Mouse (Mus musculus) myocyte (in vitro differentiated cells): Measurements from ENCODE around the gene Ppm1a. TPM values are rescaled to one million over a fixed set of nuclear protein-coding genes. Genes with fewer than 3 reads are reported as not detected.

Experiments used
- H3K27me3 ChIP-seq: one replicate; pipeline ENCODE4 v1.6.1; 2011; ENCODE audit not compliant: control insufficient read depth, insufficient read depth, insufficient read length
- H3K36me3 ChIP-seq: one replicate; pipeline ENCODE4 v1.6.1; 2011; ENCODE audit not compliant: control insufficient read depth, insufficient read depth
- H3K4me2 ChIP-seq: one replicate; pipeline ENCODE4 v1.6.1; 2011; ENCODE audit warnings: low read depth, control low read depth
- H3K4me3 ChIP-seq: one replicate; pipeline ENCODE4 v1.5.1; 2011; ENCODE audit warnings: mild to moderate bottlenecking, control low read depth, moderate library complexity
- H3K79me2 ChIP-seq: one replicate; pipeline ENCODE4 v1.6.1; 2011; ENCODE audit not compliant: control insufficient read depth, insufficient read depth
- H3ac ChIP-seq: one replicate; pipeline ENCODE4 v1.6.1; 2011; ENCODE audit not compliant: control insufficient read depth, insufficient read length
- CEBPB ChIP-seq: IDR thresholded peaks from 2 replicates; pipeline ENCODE4 v1.6.1; 2011; ENCODE audit warnings: mild to moderate bottlenecking, moderate library complexity; ENCODE audit not compliant: poor library complexity, insufficient read depth, severe bottlenecking
- E2F4 ChIP-seq: IDR thresholded peaks from one replicate; pipeline ENCODE4 v1.6.1; 2011; ENCODE audit warnings: mild to moderate bottlenecking, control low read depth, moderate library complexity; ENCODE audit not compliant: insufficient read depth
- MAX ChIP-seq: IDR thresholded peaks from one replicate; pipeline ENCODE4 v1.6.1; 2011; ENCODE audit warnings: low read depth, mild to moderate bottlenecking, control low read depth
- MYOD1 ChIP-seq, 3 experiments: IDR thresholded peaks; one replicate each; pipeline ENCODE4 v1.6.1; 2011; ENCODE audit warnings: control low read depth in 2 of 3, low read depth in 2 of 3, mild to moderate bottlenecking in 2 of 3, moderate library complexity in 1 of 3; ENCODE audit not compliant: insufficient read length in 2 of 3, control insufficient read depth in 1 of 3
- MYOG ChIP-seq, 3 experiments: IDR thresholded peaks; one replicate each; pipeline ENCODE4 v1.6.1; 2011; ENCODE audit warnings: control low read depth in 2 of 3, low read depth in 2 of 3, mild to moderate bottlenecking in 2 of 3; ENCODE audit not compliant: insufficient read length in 2 of 3, control insufficient read depth in 1 of 3, insufficient read depth in 1 of 3
- POLR2A ChIP-seq: IDR thresholded peaks from one replicate; pipeline ENCODE4 v1.6.1; 2011; ENCODE audit warnings: low read depth, mild to moderate bottlenecking, control low read depth, moderate library complexity; ENCODE audit not compliant: insufficient read length
- POLR2AphosphoS2 ChIP-seq: IDR thresholded peaks from one replicate; pipeline ENCODE4 v1.6.1; 2011; ENCODE audit warnings: low read depth, control low read depth; ENCODE audit not compliant: insufficient read length
- REST ChIP-seq: IDR thresholded peaks from one replicate; pipeline ENCODE4 v1.6.1; 2011; ENCODE audit warnings: mild to moderate bottlenecking, control low read depth, moderate library complexity; ENCODE audit not compliant: insufficient read depth, insufficient read length
- SRF ChIP-seq: IDR thresholded peaks from one replicate; pipeline ENCODE4 v1.6.1; 2011; ENCODE audit warnings: low read depth; ENCODE audit not compliant: control insufficient read depth, insufficient read length
- TCF12 ChIP-seq: IDR thresholded peaks from one replicate; pipeline ENCODE4 v1.6.1; 2011; ENCODE audit warnings: mild to moderate bottlenecking, control low read depth; ENCODE audit not compliant: poor library complexity, insufficient read depth, severe bottlenecking
- TCF3 ChIP-seq: IDR thresholded peaks from one replicate; pipeline ENCODE4 v1.6.1; 2011; ENCODE audit warnings: low read depth, control low read depth; ENCODE audit not compliant: insufficient read length
- USF1 ChIP-seq: IDR thresholded peaks from one replicate; pipeline ENCODE4 v1.6.1; 2011; ENCODE audit warnings: low read depth, mild to moderate bottlenecking, control low read depth, moderate library complexity
- polyA plus RNA-seq: library from polyadenylated mRNA; unstranded; fragments of >200 nt; fragmentation: generic; extraction: Trizol; gene quantifications from one replicate; pipeline ENCODE4 v1.2.1, GENCODE M21; 2012; ENCODE audit warnings: missing spikeins

Ppm1a gene
- polyA plus RNA-seq, 1 experiment, result 126 TPM

GRCm38 (mm10) chr12:72757596-72757995, 341 bp downstream of the Ppm1a start:
- TF ChIP-seq POLR2A (no peak), USF1 (no peak)
- Histone ChIP-seq H3K4me3 (no peak overlapping the region), H3K36me3 (no peaks in the 10 kb centered on the region)

GRCm38 (mm10) chr12:72759956-72760355, 2.7 kb downstream of the Ppm1a start:
- Histone ChIP-seq H3K4me2 (peak overlapping the region; percentile 95), H3K79me2 (peaks cover 33% of the 10 kb centered on the region), H3K27me3 (no peaks in the 10 kb centered on the region), H3K4me3 (peak overlapping the region; percentile 46), H3K36me3 (no peaks in the 10 kb centered on the region), H3ac (peak overlapping the region; percentile 57)
- TF ChIP-seq POLR2AphosphoS2 (no peak), REST (no peak), SRF (no peak), POLR2A (no peak), TCF12 (no peak), CEBPB (no peak), MAX (no peak), TCF3 (no peak), MYOG (IDR thresholded peaks at IDR 0.05; ENCODE audit: control insufficient read depth in 1 of 3, insufficient read depth in 1 of 3, insufficient read length in 2 of 3, low read depth in 2 of 3) (no peak), E2F4 (no peak), MYOD1 (IDR thresholded peaks at IDR 0.05; ENCODE audit: control insufficient read depth in 1 of 3, insufficient read length in 2 of 3, low read depth in 2 of 3) (no peak), USF1 (no peak)

More at GRCm38 (mm10) chr12:72757596-72757995, 341 bp downstream of the Ppm1a start:
- no peaks in the 10 kb centered on the region for H3K27me3 ChIP-seq
- peak overlapping the region; percentile 21 for H3K4me2 ChIP-seq
- no peak overlapping the region for H3ac ChIP-seq
- peaks cover 9% of the 10 kb centered on the region for H3K79me2 ChIP-seq

- peak overlapping the region; percentile 46 for H3K4me3 ChIP-seq
These were observed 3.3 kb downstream of the Ppm1a start for GRCm38 (mm10) chr12:72760376-72761229.

GRCm38 (mm10) chr12:72761230-72761648, 4.0 kb downstream of the Ppm1a start:
- TF ChIP-seq POLR2A, result peak; percentile 21
- no peak for TF ChIP-seq MYOG (IDR thresholded peaks at IDR 0.05; ENCODE audit: control insufficient read depth in 1 of 3, insufficient read depth in 1 of 3, insufficient read length in 2 of 3, low read depth in 2 of 3)
- TF ChIP-seq POLR2AphosphoS2, result no peak
- TF ChIP-seq CEBPB, result no peak
- TF ChIP-seq TCF3, result no peak
- TF ChIP-seq SRF, result no peak
- no peak for TF ChIP-seq REST
- no peak for TF ChIP-seq E2F4

More at GRCm38 (mm10) chr12:72760376-72761229, 3.3 kb downstream of the Ppm1a start:
- peaks cover 4% of the 10 kb centered on the region for H3K36me3 ChIP-seq
- peak overlapping the region; percentile 95 for H3K4me2 ChIP-seq
- peaks cover 39% of the 10 kb centered on the region for H3K79me2 ChIP-seq
- no peaks in the 10 kb centered on the region for H3K27me3 ChIP-seq
- peak overlapping the region; percentile 57 for H3ac ChIP-seq
- no peak for TF ChIP-seq E2F4
- peak; percentile 83 for TF ChIP-seq POLR2AphosphoS2
- no peak for TF ChIP-seq CEBPB
- peak in 1 of 3 experiments; percentile 71 for TF ChIP-seq MYOG (IDR thresholded peaks at IDR 0.05; ENCODE audit: control insufficient read depth in 1 of 3, insufficient read depth in 1 of 3, insufficient read length in 2 of 3, low read depth in 2 of 3)
- no peak for TF ChIP-seq TCF3
- TF ChIP-seq USF1, result peak; percentile 94
- TF ChIP-seq SRF, result peak; percentile 46
- TF ChIP-seq MYOD1 (IDR thresholded peaks at IDR 0.05; ENCODE audit: control insufficient read depth in 1 of 3, insufficient read length in 2 of 3, low read depth in 2 of 3), result peak in 2 of 3 experiments; percentile 33 to 72
- peak; percentile 1 for TF ChIP-seq REST
- peak; percentile 87 for TF ChIP-seq POLR2A

More at GRCm38 (mm10) chr12:72761230-72761648, 4.0 kb downstream of the Ppm1a start:
- H3K4me3 ChIP-seq, result peak overlapping the region; percentile 46
- H3K4me2 ChIP-seq, result no peak overlapping the region
- no peaks in the 10 kb centered on the region for H3K27me3 ChIP-seq
- H3ac ChIP-seq, result peak overlapping the region; percentile 57
- H3K36me3 ChIP-seq, result peaks cover 4% of the 10 kb centered on the region
- H3K79me2 ChIP-seq, result peaks cover 46% of the 10 kb centered on the region
